Mouse (Mus musculus) cerebellum, adult 2 months (tissue): ENCODE data around the gene Tax1bp1.

Source experiments
- CTCF ChIP-seq: fragments of 200-500 bp; IDR thresholded peaks from 2 replicates; pipeline ENCODE4 v1.5.1; 2011; ENCODE audit warnings: low read depth, mild to moderate bottlenecking, control low read depth, low read length, moderate library complexity, borderline replicate concordance; ENCODE audit not compliant: insufficient read depth
- POLR2A ChIP-seq: fragments of 200-500 bp; IDR thresholded peaks from 2 replicates; pipeline ENCODE4 v1.6.1; 2011; ENCODE audit warnings: low read length, control low read depth, borderline replicate concordance; ENCODE audit not compliant: insufficient read depth

DNA sequence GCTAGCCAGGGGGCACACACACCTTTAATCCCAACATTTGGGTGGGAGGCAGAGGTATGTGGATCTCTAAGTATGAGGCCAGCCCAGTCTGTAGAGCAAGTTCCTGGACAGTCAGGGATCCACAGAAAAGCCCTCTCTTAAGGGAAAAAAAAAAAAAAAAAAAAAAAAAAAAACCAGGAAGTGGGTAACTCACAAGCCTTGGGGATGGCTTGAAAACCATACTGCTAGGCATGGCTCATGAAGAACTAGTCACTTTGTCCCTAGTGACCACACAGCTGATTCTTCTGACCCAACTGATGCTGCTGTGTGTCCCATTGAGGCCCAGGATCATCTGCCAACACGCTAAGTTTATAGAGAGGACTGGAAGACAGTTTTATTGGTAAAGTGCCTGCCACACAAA lies 14.5 kb upstream of the Tax1bp1 start:
- no peak for TF ChIP-seq CTCF
- TF ChIP-seq POLR2A, result no peak
